Mouse (Mus musculus): Measurements from ENCODE around the gene Taf15. TPM values are rescaled to one million over a fixed set of nuclear protein-coding genes. Genes with fewer than 3 reads are reported as not detected.
A peak's percentile ranks its signal among the peaks of the same experiment; 100 is the strongest.

The Taf15 gene
- polyA plus RNA-seq, 1 experiment from 2014 or later: 14.4 TPM

GRCm38 (mm10) chr11:83457257-83457656 is 15.6 kb upstream of the Taf15 start:
- peaks cover 8% of the 10 kb centered on the region for H3K27me3 ChIP-seq (ENCODE audit: insufficient read depth, low read length)
- ATAC-seq (ENCODE audit: insufficient read depth): no peak
- DNase-seq: no peak
- H3K27ac ChIP-seq (ENCODE audit: low read depth): no peak overlapping the region
- TF ChIP-seq CTCF (IDR thresholded peaks at IDR 0.05; ENCODE audit: low read depth): no peak
- WGBS: 53% methylated on average over 7 of the region's 7 CpGs
- H3K36me3 ChIP-seq (ENCODE audit: insufficient read depth): no peaks in the 10 kb centered on the region
- H3K4me3 ChIP-seq (ENCODE audit: low read depth, low read length): no peak overlapping the region
- no peak overlapping the region for H3K4me2 ChIP-seq
- H3K9me3 ChIP-seq (ENCODE audit: low read depth, low read length): no peaks in the 10 kb centered on the region
- H3K4me1 ChIP-seq (ENCODE audit: insufficient read depth): peaks cover 4% of the 10 kb centered on the region
- H3K9ac ChIP-seq: no peak overlapping the region

- ATAC-seq (ENCODE audit: insufficient read depth): no peak
- no peak for DNase-seq
These were observed 14.8 kb upstream of the Taf15 start for GRCm38 (mm10) chr11:83457912-83458601.

GRCm38 (mm10) chr11:83461462-83462027 is 11.3 kb upstream of the Taf15 start:
- no peak for ATAC-seq (ENCODE audit: insufficient read depth)
- no peaks in the 10 kb centered on the region for H3K4me1 ChIP-seq (ENCODE audit: insufficient read depth)
- no peak overlapping the region for H3K27ac ChIP-seq (ENCODE audit: low read depth)
- no peak overlapping the region for H3K4me3 ChIP-seq (ENCODE audit: low read depth, low read length)
- peak overlapping the region; percentile 26; the same call in 1 of the 2 replicates for H3K4me2 ChIP-seq
- TF ChIP-seq CTCF (IDR thresholded peaks at IDR 0.05; ENCODE audit: low read depth): no peak
- whole genome bisulfite sequencing: 75% methylated on average over 10 of the region's 10 CpGs
- no peak overlapping the region for H3K9ac ChIP-seq
- no peaks in the 10 kb centered on the region for H3K36me3 ChIP-seq (ENCODE audit: insufficient read depth)
- peaks cover 33% of the 10 kb centered on the region for H3K27me3 ChIP-seq (ENCODE audit: insufficient read depth, low read length)
- H3K9me3 ChIP-seq (ENCODE audit: low read depth, low read length): no peaks in the 10 kb centered on the region
- DNase-seq: no peak

More at GRCm38 (mm10) chr11:83457912-83458601, 14.8 kb upstream of the Taf15 start:
- Histone ChIP-seq H3K36me3 (ENCODE audit: insufficient read depth) (no peaks in the 10 kb centered on the region), H3K27ac (ENCODE audit: low read depth) (no peak overlapping the region), H3K4me2 (no peak overlapping the region), H3K27me3 (ENCODE audit: insufficient read depth, low read length) (peaks cover 15% of the 10 kb centered on the region), H3K4me3 (ENCODE audit: low read depth, low read length) (no peak overlapping the region), H3K9me3 (ENCODE audit: low read depth, low read length) (no peaks in the 10 kb centered on the region), H3K9ac (no peak overlapping the region), H3K4me1 (ENCODE audit: insufficient read depth) (peaks cover 4% of the 10 kb centered on the region)
- WGBS: 63% methylated on average over 9 of the region's 9 CpGs
- TF ChIP-seq CTCF (IDR thresholded peaks at IDR 0.05; ENCODE audit: low read depth): no peak

- DNase-seq (peak; percentile 56), ATAC-seq (ENCODE audit: insufficient read depth) (peak; percentile 70)
- H3K27me3 ChIP-seq (ENCODE audit: insufficient read depth, low read length): peaks cover 33% of the 10 kb centered on the region
- peak within 1 kb of the TSS; percentile 55 for H3K9ac ChIP-seq
- H3K4me2 ChIP-seq: peak within 1 kb of the TSS; percentile 91
- H3K27ac ChIP-seq (ENCODE audit: low read depth): no peak within 1 kb of the TSS
- H3K4me3 ChIP-seq (ENCODE audit: low read depth, low read length): peak within 1 kb of the TSS; percentile 63
- 0% methylated on average over 31 of the region's 42 CpGs for WGBS
- H3K4me1 ChIP-seq (ENCODE audit: insufficient read depth): 0 out of 2 replicates have a peak, but pooled peaks cover 3% of the 10 kb centered on the region
- no peaks in the 10 kb centered on the region for H3K9me3 ChIP-seq (ENCODE audit: low read depth, low read length)
- no peaks in the 10 kb centered on the region for H3K36me3 ChIP-seq (ENCODE audit: insufficient read depth)
- TF ChIP-seq CTCF (IDR thresholded peaks at IDR 0.05; ENCODE audit: low read depth): no peak
These were observed 10.1 kb upstream of the Taf15 start, which contains the start of gene Mmp28 for GRCm38 (mm10) chr11:83462711-83463244. TSS of gene Mmp28 (minus strand) at chr11:83463071.

- peaks cover 33% of the 10 kb centered on the region for H3K27me3 ChIP-seq (ENCODE audit: insufficient read depth, low read length)
- H3K9me3 ChIP-seq (ENCODE audit: low read depth, low read length): no peaks in the 10 kb centered on the region
- no peak overlapping the region for H3K9ac ChIP-seq
- TF ChIP-seq CTCF (IDR thresholded peaks at IDR 0.05; ENCODE audit: low read depth): no peak
- ATAC-seq (ENCODE audit: insufficient read depth) (no peak), DNase-seq (peak; percentile 34)
- H3K36me3 ChIP-seq (ENCODE audit: insufficient read depth): no peaks in the 10 kb centered on the region
- 0 out of 2 replicates have a peak, but pooled peaks cover 3% of the 10 kb centered on the region for H3K4me1 ChIP-seq (ENCODE audit: insufficient read depth)
- H3K27ac ChIP-seq (ENCODE audit: low read depth): peak overlapping the region; percentile 44; the same call in 1 of the 2 replicates
- 23% methylated on average over 2 of the region's 2 CpGs for WGBS
- H3K4me2 ChIP-seq: no peak overlapping the region
- H3K4me3 ChIP-seq (ENCODE audit: low read depth, low read length): no peak overlapping the region
These were observed 6.9 kb upstream of the Taf15 start for GRCm38 (mm10) chr11:83465976-83466375.

- DNase-seq: peak; percentile 79
- Histone ChIP-seq H3K27ac (ENCODE audit: low read depth) (0 out of 2 replicates have a peak overlapping the region, but pooled peaks have one; percentile 5), H3K9ac (no peak overlapping the region), H3K4me2 (no peak overlapping the region), H3K9me3 (ENCODE audit: low read depth, low read length) (no peaks in the 10 kb centered on the region), H3K4me1 (ENCODE audit: insufficient read depth) (0 out of 2 replicates have a peak, but pooled peaks cover 3% of the 10 kb centered on the region), H3K36me3 (ENCODE audit: insufficient read depth) (no peaks in the 10 kb centered on the region), H3K27me3 (ENCODE audit: insufficient read depth, low read length) (peaks cover 25% of the 10 kb centered on the region), H3K4me3 (ENCODE audit: low read depth, low read length) (no peak overlapping the region)
- no peak for TF ChIP-seq CTCF (IDR thresholded peaks at IDR 0.05; ENCODE audit: low read depth)
- peak; percentile 50 for ATAC-seq (ENCODE audit: insufficient read depth)
- 38% methylated on average over 11 of the region's 11 CpGs for WGBS
These were observed 5.7 kb upstream of the Taf15 start for GRCm38 (mm10) chr11:83467120-83467652.

- no peak for ATAC-seq (ENCODE audit: insufficient read depth)
- no peak overlapping the region for H3K4me3 ChIP-seq (ENCODE audit: low read depth, low read length)
- H3K36me3 ChIP-seq (ENCODE audit: insufficient read depth): no peaks in the 10 kb centered on the region
- WGBS: 85% methylated on average over 3 of the region's 3 CpGs
- H3K4me1 ChIP-seq (ENCODE audit: insufficient read depth): 0 out of 2 replicates have a peak, but pooled peaks cover 3% of the 10 kb centered on the region
- peaks cover 12% of the 10 kb centered on the region for H3K27me3 ChIP-seq (ENCODE audit: insufficient read depth, low read length)
- TF ChIP-seq CTCF (IDR thresholded peaks at IDR 0.05; ENCODE audit: low read depth): no peak
- H3K9ac ChIP-seq: no peak overlapping the region
- no peak overlapping the region for H3K27ac ChIP-seq (ENCODE audit: low read depth)
- H3K9me3 ChIP-seq (ENCODE audit: low read depth, low read length): no peaks in the 10 kb centered on the region
- H3K4me2 ChIP-seq: no peak overlapping the region
- DNase-seq: no peak
These were observed 4.1 kb upstream of the Taf15 start for GRCm38 (mm10) chr11:83468765-83469164.

Measured in lung, embryonic 14.5 days (tissue).